Comparison of ENCODE assay signal across 13 mouse cellular contexts in the genomic region with DNA sequence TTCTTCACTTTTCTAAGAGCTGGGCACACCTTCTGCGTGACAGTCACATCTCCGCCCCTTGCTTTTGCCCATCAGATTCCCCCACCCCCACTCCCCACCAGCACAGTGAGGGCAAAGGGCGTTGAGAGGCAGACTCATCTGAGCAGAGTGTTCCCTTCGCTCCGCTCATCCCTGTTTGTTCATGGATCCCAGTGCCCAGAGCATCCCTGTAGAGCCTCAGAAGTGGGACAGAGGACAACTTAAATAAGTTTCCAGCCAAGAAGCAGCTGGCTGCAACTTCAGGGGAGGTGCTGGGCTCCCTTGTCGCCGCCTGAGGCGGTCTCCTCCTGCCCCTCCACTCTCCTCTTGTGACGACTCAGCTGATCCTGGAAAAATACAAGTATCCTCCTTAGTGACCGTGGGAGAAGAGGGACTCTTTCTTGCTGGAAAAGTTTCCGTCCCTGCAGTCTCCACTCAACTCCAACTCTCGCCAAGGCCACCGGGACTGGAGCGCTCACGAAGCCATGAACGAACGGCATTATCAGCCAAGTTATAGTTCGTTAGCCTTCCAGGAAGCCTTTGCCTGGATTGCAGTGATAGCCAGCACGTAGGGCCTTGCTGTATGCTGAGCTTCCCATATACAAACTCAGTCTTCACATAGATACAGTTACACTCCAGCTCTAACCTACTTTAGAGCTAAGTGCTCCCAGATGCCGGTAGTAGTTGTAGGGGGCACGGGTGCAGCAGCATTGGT.
DNase-seq lines count a peak whose midpoint lies in the region; ATAC-seq lines count a peak whose summit lies in the region.
"Had no signal": no experiment of that assay in that cellular context is flagged by ENCODE, and none has a peak within 500 bp of the region (broad histone marks: within the 10 kb centered on the region; RNA-seq: fewer than 3 reads in every experiment).

No protein-coding gene starts in this region.

- H3K4me1 ChIP-seq in forebrain, embryonic 10.5 days = peaks cover 61% of the 10 kb centered on the region
- 0 out of 2 replicates have a peak, but pooled peaks cover 3% of the 10 kb centered on the region for H3K4me1 ChIP-seq in forebrain, embryonic 11.5 days (replicated peaks; ENCODE audit: control insufficient read depth, insufficient read depth, low read length)

- no peak overlapping the region for H3K4me3 ChIP-seq in forebrain, embryonic 10.5 days
- H3K4me3 ChIP-seq in forebrain, embryonic 11.5 days (ENCODE audit: low read depth, low read length) = no peak overlapping the region
- H3K4me3 ChIP-seq: hindbrain, embryonic 12.5 days; megakaryocyte, embryonic 14.5 days had no signal

- H3K27me3 ChIP-seq in forebrain, embryonic 10.5 days (ENCODE audit: poor library complexity, severe bottlenecking) = no peaks in the 10 kb centered on the region
- H3K27me3 ChIP-seq in forebrain, embryonic 11.5 days (ENCODE audit: control insufficient read depth, insufficient read depth, low read length) = no peaks in the 10 kb centered on the region
- H3K27me3 ChIP-seq: hindbrain, embryonic 12.5 days; megakaryocyte, embryonic 14.5 days had no signal

- H3K9me3 ChIP-seq in forebrain, embryonic 10.5 days = no peaks in the 10 kb centered on the region
- no peaks in the 10 kb centered on the region for H3K9me3 ChIP-seq in forebrain, embryonic 11.5 days (ENCODE audit: control insufficient read depth, low read length)
- H3K9me3 ChIP-seq: hindbrain, embryonic 12.5 days; megakaryocyte, embryonic 14.5 days had no signal

- no peak overlapping the region for H3K9ac ChIP-seq in forebrain, embryonic 11.5 days (ENCODE audit: low read length)
- H3K9ac ChIP-seq: hindbrain, embryonic 12.5 days had no signal

- ATAC-seq in forebrain, embryonic 11.5 days (replicated peaks; ENCODE audit: low FRiP score) = no peak
- ATAC-seq in megakaryocyte-erythroid progenitor cell, adult 5-6 weeks (replicated peaks; ENCODE audit: low FRiP score, low TSS enrichment, poor library complexity, severe bottlenecking) = peak; percentile 54; the same call in 1 of the 2 replicates
- no peak for ATAC-seq in monocyte, adult 5-6 weeks (replicated peaks; ENCODE audit: insufficient number of reproducible peaks, low FRiP score, low TSS enrichment, poor library complexity, severe bottlenecking)
- ATAC-seq: forebrain, embryonic 16.5 days had no signal

- no peak for DNase-seq in forebrain, embryonic 10.5 days (ENCODE audit: extremely low spot score, low spot score)
- DNase-seq in forebrain, embryonic 11.5 days (ENCODE audit: low spot score) = no peak
- DNase-seq in ovary, adult 18-20 months (ENCODE audit: low spot score) = peak; percentile 15
- no peak for DNase-seq in ovary, postnatal 14 days (ENCODE audit: low spot score)
- DNase-seq in kidney, postnatal 36 days = peak; percentile 52 to 65
- no peak for DNase-seq in T-cell, adult 2 months (ENCODE audit: low spot score)
- DNase-seq: cerebellum, adult 8-10 months; thymus, adult 18-20 months had no signal

- H3K27ac ChIP-seq in forebrain, embryonic 10.5 days = peak overlapping the region; percentile 58; the same call in 1 of the 2 replicates
- no peak overlapping the region for H3K27ac ChIP-seq in forebrain, embryonic 11.5 days (ENCODE audit: low read depth, low read length)
- H3K27ac ChIP-seq: hindbrain, embryonic 12.5 days had no signal

- peaks cover 6% of the 10 kb centered on the region; the same call in 1 of the 2 replicates for H3K36me3 ChIP-seq in forebrain, embryonic 10.5 days (replicated peaks)
- H3K36me3 ChIP-seq in forebrain, embryonic 11.5 days (ENCODE audit: control insufficient read depth, insufficient read depth, low read length) = no peaks in the 10 kb centered on the region

- H3K4me2 ChIP-seq in forebrain, embryonic 11.5 days (ENCODE audit: low read depth, low read length, severe bottlenecking) = no peak overlapping the region
- H3K4me2 ChIP-seq: hindbrain, embryonic 12.5 days had no signal

- 73% methylated on average over 21 of the region's 21 CpGs for WGBS in forebrain, embryonic 10.5 days
- 75% methylated on average over 21 of the region's 21 CpGs for WGBS in forebrain, embryonic 11.5 days

Comparison
In these comparisons a context has a peak if more than half of its experiments do, and no peak if none do; other contexts are left out.
1. DNase-seq: peak in ovary, adult 18-20 months (single experiment) and kidney, postnatal 36 days (2 of 2); none in forebrain, embryonic 10.5 days (single experiment), forebrain, embryonic 11.5 days (single experiment), ovary, postnatal 14 days (single experiment) and T-cell, adult 2 months (single experiment).